ENCODE assay signal across 25 mouse cellular contexts in genomic region chr19:46864731-46865331, GRCm38 (mm10).
A peak's percentile ranks its signal among the peaks of the same experiment; 100 is the strongest.
DNase-seq lines count a peak whose midpoint lies in the region; ATAC-seq lines count a peak whose summit lies in the region.
"Had no signal": no experiment of that assay in that cellular context is flagged by ENCODE, and none has a peak within 500 bp of the region (broad histone marks: within the 10 kb centered on the region; RNA-seq: fewer than 3 reads in every experiment).

No protein-coding gene starts in this region.

- ATAC-seq in kidney, embryonic 15.5 days (replicated peaks; ENCODE audit: low FRiP score): no peak
- no peak for ATAC-seq in kidney, embryonic 14.5 days (ENCODE audit: low FRiP score, low TSS enrichment)
- no peak for ATAC-seq in megakaryocyte, adult 5-6 weeks (ENCODE audit: poor library complexity, severe bottlenecking)
- peak; percentile 41; the same call in 1 of the 2 replicates for ATAC-seq in liver, embryonic 13.5 days (ENCODE audit: low read depth)
- ATAC-seq: activated CD4-positive, CD25-positive, alpha-beta regulatory T cell, adult 4 months; forebrain, embryonic 13.5 days; hindbrain, embryonic 16.5 days; intestine, postnatal 0 days had no signal

- H3K4me2 ChIP-seq in kidney, embryonic 15.5 days: no peak overlapping the region
- H3K4me2 ChIP-seq in kidney, embryonic 14.5 days (replicated peaks; ENCODE audit: low read depth, low read length): no peak overlapping the region
- H3K4me2 ChIP-seq in liver, embryonic 13.5 days: peak overlapping the region; percentile 30; the same call in 1 of the 2 replicates
- H3K4me2 ChIP-seq: forebrain, embryonic 13.5 days; heart, embryonic 11.5 days; midbrain, embryonic 11.5 days; neural tube, embryonic 15.5 days had no signal

- H3K4me1 ChIP-seq in kidney, embryonic 15.5 days: peaks cover 23% of the 10 kb centered on the region
- peaks cover 14% of the 10 kb centered on the region; the same call in 1 of the 2 replicates for H3K4me1 ChIP-seq in kidney, embryonic 14.5 days (ENCODE audit: control insufficient read depth, insufficient read depth, low read length)
- peaks cover 71% of the 10 kb centered on the region for H3K4me1 ChIP-seq in megakaryocyte, embryonic 14.5 days
- H3K4me1 ChIP-seq in liver, embryonic 13.5 days (replicated peaks): peaks cover 65% of the 10 kb centered on the region
- H3K4me1 ChIP-seq: neural tube, embryonic 15.5 days had no signal

- no peak overlapping the region for H3K9ac ChIP-seq in kidney, embryonic 15.5 days
- H3K9ac ChIP-seq in kidney, embryonic 14.5 days (ENCODE audit: low read depth, low read length): no peak overlapping the region
- H3K9ac ChIP-seq in liver, embryonic 13.5 days: peak overlapping the region; percentile 49; the same call in 1 of the 2 replicates
- H3K9ac ChIP-seq: forebrain, embryonic 13.5 days; neural tube, embryonic 15.5 days had no signal

- H3K27me3 ChIP-seq in kidney, embryonic 15.5 days: no peaks in the 10 kb centered on the region
- no peaks in the 10 kb centered on the region for H3K27me3 ChIP-seq in kidney, embryonic 14.5 days (ENCODE audit: control insufficient read depth, insufficient read depth, low read length)
- H3K27me3 ChIP-seq in megakaryocyte, embryonic 14.5 days (replicated peaks): peaks cover 68% of the 10 kb centered on the region
- H3K27me3 ChIP-seq in liver, embryonic 13.5 days: no peaks in the 10 kb centered on the region
- H3K27me3 ChIP-seq: forebrain, embryonic 13.5 days; neural tube, embryonic 15.5 days had no signal

- H3K9me3 ChIP-seq in kidney, embryonic 15.5 days (replicated peaks): no peaks in the 10 kb centered on the region
- no peaks in the 10 kb centered on the region for H3K9me3 ChIP-seq in kidney, embryonic 14.5 days (ENCODE audit: control insufficient read depth, low read length)
- H3K9me3 ChIP-seq in megakaryocyte, embryonic 14.5 days: no peaks in the 10 kb centered on the region
- no peaks in the 10 kb centered on the region for H3K9me3 ChIP-seq in liver, embryonic 13.5 days (replicated peaks)
- H3K9me3 ChIP-seq: forebrain, embryonic 13.5 days; limb, embryonic 10.5 days; neural tube, embryonic 15.5 days had no signal

- peak; percentile 67 for DNase-seq in liver, embryonic 13.5 days
- DNase-seq in adrenal gland, adult 2 months: no peak
- DNase-seq in thymus, postnatal 25 days: no peak
- no peak for DNase-seq in urinary bladder, postnatal 4 days (ENCODE audit: low spot score in 2 of 2)
- DNase-seq: adrenal gland, postnatal 25 days; cerebellum, adult 9-10 months; gastrocnemius, postnatal 10 days; kidney, postnatal 25 days; lung, postnatal 36 days; right cerebral cortex, adult 18-20 months; right cerebral cortex, postnatal 4 days; thymus, postnatal 14 days had no signal

- H3K27ac ChIP-seq in kidney, embryonic 15.5 days: peak overlapping the region; percentile 51; the same call in 1 of the 2 replicates
- H3K27ac ChIP-seq in kidney, embryonic 14.5 days (ENCODE audit: low read depth, low read length): no peak overlapping the region
- peak overlapping the region; percentile 80 for H3K27ac ChIP-seq in liver, embryonic 13.5 days
- H3K27ac ChIP-seq: forebrain, embryonic 13.5 days; layer of hippocampus, adult 2 months; limb, embryonic 10.5 days; neural tube, embryonic 15.5 days had no signal

- no peak overlapping the region for H3K4me3 ChIP-seq in kidney, embryonic 15.5 days (replicated peaks)
- H3K4me3 ChIP-seq in kidney, embryonic 14.5 days (ENCODE audit: low read length): no peak overlapping the region
- peak overlapping the region; percentile 77 for H3K4me3 ChIP-seq in megakaryocyte, embryonic 14.5 days (replicated peaks)
- no peak overlapping the region for H3K4me3 ChIP-seq in liver, embryonic 13.5 days (replicated peaks)
- H3K4me3 ChIP-seq: forebrain, embryonic 13.5 days; layer of hippocampus, adult 2 months; limb, embryonic 10.5 days; neural tube, embryonic 15.5 days had no signal

- H3K36me3 ChIP-seq in kidney, embryonic 15.5 days: no peaks in the 10 kb centered on the region
- no peaks in the 10 kb centered on the region for H3K36me3 ChIP-seq in kidney, embryonic 14.5 days (ENCODE audit: control insufficient read depth, insufficient read depth, low read length)
- H3K36me3 ChIP-seq in megakaryocyte, embryonic 14.5 days (replicated peaks; ENCODE audit: low read length): no peaks in the 10 kb centered on the region
- H3K36me3 ChIP-seq in liver, embryonic 13.5 days: no peaks in the 10 kb centered on the region
- H3K36me3 ChIP-seq: limb, embryonic 10.5 days had no signal

- WGBS in kidney, embryonic 15.5 days: 31% methylated on average over 6 of the region's 6 CpGs
- WGBS in kidney, embryonic 14.5 days: 31% methylated on average over 6 of the region's 6 CpGs
- WGBS in liver, embryonic 13.5 days (ENCODE audit: insufficient replicate concordance): 17% methylated on average over 6 of the region's 6 CpGs
